Mouse (Mus musculus) ovary, postnatal 10 days (tissue): ENCODE measurements around the gene Traf7.

ENCODE experiments used
- DNase-seq: peaks from one replicate; pipeline ENCODE4 v3.0.0; 2022; ENCODE audit warnings: low spot score

The Traf7 gene

GRCm38 (mm10) chr17:24527723-24528559 is at the start of gene Traf7:
TSS of gene Traf7 (minus strand) at chr17:24527938.
- DNase-seq, result peak; percentile 54

GRCm38 (mm10) chr17:24573811-24574210 is 46.1 kb upstream of the Traf7 start:
- DNase-seq, result no peak

GRCm38 (mm10) chr17:24572651-24573245 is 45.0 kb upstream of the Traf7 start:
- no peak for DNase-seq

GRCm38 (mm10) chr17:24569837-24570236 is 42.1 kb upstream of the Traf7 start:
- DNase-seq, result no peak

GRCm38 (mm10) chr17:24567034-24567779 is 39.5 kb upstream of the Traf7 start:
- no peak for DNase-seq

GRCm38 (mm10) chr17:24565792-24566191 is 38.1 kb upstream of the Traf7 start:
- DNase-seq, result no peak

- no peak for DNase-seq
These were observed 37.4 kb upstream of the Traf7 start for GRCm38 (mm10) chr17:24565092-24565491.

- DNase-seq, result no peak
These were observed 36.7 kb upstream of the Traf7 start for GRCm38 (mm10) chr17:24564422-24564821.

GRCm38 (mm10) chr17:24563638-24564037 is 35.9 kb upstream of the Traf7 start:
- DNase-seq, result no peak

- DNase-seq, result no peak
These were observed 33.9 kb upstream of the Traf7 start for GRCm38 (mm10) chr17:24561592-24561991.

- DNase-seq, result no peak
These were observed 32.7 kb upstream of the Traf7 start for GRCm38 (mm10) chr17:24560301-24561028.

GRCm38 (mm10) chr17:24559146-24559545 is 31.4 kb upstream of the Traf7 start:
- DNase-seq, result no peak

GRCm38 (mm10) chr17:24558600-24559099 is 30.9 kb upstream of the Traf7 start:
- no peak for DNase-seq

GRCm38 (mm10) chr17:24557091-24557490 is 29.4 kb upstream of the Traf7 start:
- no peak for DNase-seq

GRCm38 (mm10) chr17:24551050-24551444 is 23.3 kb upstream of the Traf7 start:
- no peak for DNase-seq

- DNase-seq, result peak; percentile 56
These were observed 22.8 kb upstream of the Traf7 start for GRCm38 (mm10) chr17:24550416-24551049.

- peak; percentile 86 for DNase-seq
These were observed 22.1 kb upstream of the Traf7 start, which contains the start of gene Pkd1 for GRCm38 (mm10) chr17:24549618-24550415. TSS of gene Pkd1 (plus strand) at chr17:24549834.

GRCm38 (mm10) chr17:24548921-24549617 is 21.3 kb upstream of the Traf7 start:
- no peak for DNase-seq

GRCm38 (mm10) chr17:24548435-24548834 is 20.7 kb upstream of the Traf7 start:
- DNase-seq, result no peak

- DNase-seq, result no peak
These were observed 18.5 kb upstream of the Traf7 start for GRCm38 (mm10) chr17:24546234-24546633.
